Mouse (Mus musculus) cerebellum, adult 2 months (tissue): Measurements from ENCODE around the gene A930018P22Rik. TPM values are rescaled to one million over a fixed set of nuclear protein-coding genes. Genes with fewer than 3 reads are reported as not detected.

ENCODE experiments used
- DNase-seq, 2 experiments: peaks; one replicate each; pipeline ENCODE4 v3.0.0; 2021
- H3K27ac ChIP-seq: fragments of 200-500 bp; 2 replicates; pipeline ENCODE4 v1.5.1; 2012; ENCODE audit warnings: low read length, control low read depth, inconsistent platforms; ENCODE audit not compliant: insufficient read depth
- H3K27me3 ChIP-seq: fragments of 200-500 bp; 2 replicates; pipeline ENCODE4 v1.6.1; 2012; ENCODE audit warnings: inconsistent platforms, mild to moderate bottlenecking, low read length, moderate library complexity; ENCODE audit not compliant: control insufficient read depth, insufficient read depth
- H3K4me1 ChIP-seq: fragments of 200-500 bp; 2 replicates; pipeline ENCODE4 v1.6.1; 2011; ENCODE audit warnings: low read length; ENCODE audit not compliant: control insufficient read depth, insufficient read depth
- H3K4me3 ChIP-seq: fragments of 200-500 bp; replicated peaks from 2 replicates; pipeline ENCODE3; 2011; ENCODE audit warnings: mild to moderate bottlenecking, low read depth, low read length, control low read depth; ENCODE audit not compliant: insufficient read depth
- CTCF ChIP-seq: fragments of 200-500 bp; IDR thresholded peaks from 2 replicates; pipeline ENCODE4 v1.5.1; 2011; ENCODE audit warnings: low read depth, mild to moderate bottlenecking, control low read depth, low read length, moderate library complexity, borderline replicate concordance; ENCODE audit not compliant: insufficient read depth
- POLR2A ChIP-seq: fragments of 200-500 bp; IDR thresholded peaks from 2 replicates; pipeline ENCODE4 v1.6.1; 2011; ENCODE audit warnings: low read length, control low read depth, borderline replicate concordance; ENCODE audit not compliant: insufficient read depth
- WGBS: fragments of 180-500 bp; shearing (Covaris S2); methylation state at CpG from one replicate; pipeline ENCODE4 v1.1.7; 2018; 5-methylcytosine and 5-hydroxymethylcytosine counted together
- polyA plus RNA-seq: library from polyadenylated mRNA; depleted of rRNA; stranded (reverse); fragments of >200 nt; gene quantifications from 2 replicates; pipeline ENCODE4 v1.2.3, GENCODE M21; 2012

The A930018P22Rik gene
- polyA plus RNA-seq, 1 experiment, result 0.18 TPM

DNA sequence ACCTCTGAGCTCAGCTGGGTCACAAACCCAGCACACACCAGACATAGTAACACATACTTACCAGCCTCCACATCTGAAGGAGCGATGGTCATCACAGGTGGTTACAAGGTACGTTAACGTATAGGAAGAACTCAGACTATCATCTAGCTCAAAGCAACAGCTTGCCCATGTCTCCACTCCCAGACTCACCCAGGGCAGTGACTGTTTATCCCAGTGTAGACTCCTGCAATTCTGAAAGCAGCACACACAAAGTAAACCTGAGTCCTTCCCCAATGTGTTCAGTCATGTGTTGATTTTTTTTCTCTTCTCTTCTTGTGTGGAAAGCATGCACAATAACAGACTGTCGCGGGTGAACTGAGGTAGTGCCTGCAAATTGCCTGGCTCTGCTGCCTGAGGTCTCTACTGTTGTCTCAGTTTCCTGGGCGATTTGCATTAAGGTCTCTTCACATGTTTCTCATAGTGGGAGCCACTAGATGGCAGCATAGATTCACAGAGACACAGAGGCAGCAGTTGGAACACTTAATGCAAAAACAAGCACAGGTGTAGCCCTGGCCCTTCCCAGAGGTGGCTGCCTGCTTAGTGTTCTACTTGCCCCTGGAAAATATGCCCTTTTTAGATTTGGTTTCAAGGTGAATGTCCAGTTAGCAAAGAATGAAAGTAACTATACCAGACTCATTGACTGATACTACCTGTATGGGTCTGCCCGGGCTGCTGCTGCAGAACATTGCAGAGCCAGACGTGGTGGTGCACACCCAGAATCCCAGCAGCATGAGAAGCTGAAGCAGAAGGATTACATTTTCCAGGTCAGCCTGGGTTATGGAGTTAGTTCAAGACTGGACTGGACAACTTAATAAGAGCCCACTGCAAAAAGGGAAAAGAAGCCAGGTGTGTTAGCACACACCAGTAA, 11.8 kb downstream of the A930018P22Rik start:
- Histone ChIP-seq H3K27ac (no peak overlapping the region), H3K27me3 (no peaks in the 10 kb centered on the region), H3K4me1 (0 out of 2 replicates have a peak, but pooled peaks cover 6% of the 10 kb centered on the region), H3K4me3 (no peak overlapping the region)
- TF ChIP-seq CTCF (peak; percentile 92), POLR2A (no peak)
- DNase-seq, result peak; percentile 77 to 83
- WGBS, result 47% methylated on average over 8 of the region's 8 CpGs

DNA sequence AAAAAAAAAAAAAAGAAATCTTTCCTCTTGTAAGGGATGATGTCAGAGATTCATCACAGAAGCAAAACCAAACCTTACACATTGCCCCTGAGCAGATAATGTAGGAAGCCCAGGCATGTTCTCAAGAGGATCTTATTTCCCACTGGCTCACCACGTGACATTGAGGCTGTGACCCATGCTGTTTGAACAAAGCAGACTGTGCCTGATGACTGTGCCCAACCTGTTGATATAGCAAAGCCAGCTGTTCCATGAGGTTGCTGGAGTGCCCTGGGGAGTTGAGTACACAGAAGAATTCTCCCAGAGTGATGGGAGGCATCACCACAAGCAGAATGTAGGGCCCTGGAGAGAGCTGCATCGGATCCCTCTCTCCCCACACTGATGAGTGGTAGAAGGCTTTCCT, 13.4 kb downstream of the A930018P22Rik start:
- Histone ChIP-seq H3K27ac (no peak overlapping the region), H3K4me3 (no peak overlapping the region), H3K4me1 (0 out of 2 replicates have a peak, but pooled peaks cover 6% of the 10 kb centered on the region), H3K27me3 (no peaks in the 10 kb centered on the region)
- 79% methylated on average over 2 of the region's 2 CpGs for WGBS
- TF ChIP-seq CTCF (no peak), POLR2A (no peak)
- DNase-seq, result no peak

DNA sequence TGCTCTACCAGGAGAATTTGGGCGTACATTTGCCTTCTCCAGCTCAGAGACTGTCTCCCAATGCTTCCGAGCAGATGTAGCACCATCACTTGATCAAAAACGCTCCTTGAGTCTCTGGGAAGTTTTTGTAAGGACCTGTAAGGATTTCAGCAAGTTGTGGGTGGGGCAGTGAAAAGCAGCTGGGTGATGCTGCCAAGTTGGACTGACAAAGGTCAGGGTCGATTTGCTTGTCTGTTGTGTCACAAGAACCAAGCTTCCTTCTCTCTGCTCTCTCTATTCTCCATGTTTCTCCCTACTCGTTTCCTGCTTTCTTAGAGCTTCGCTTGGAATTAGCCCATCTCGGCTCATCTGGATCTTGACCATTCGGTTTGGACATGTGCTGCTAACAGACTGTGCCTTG, 19.6 kb downstream of the A930018P22Rik start:
- no peak overlapping the region for H3K27ac ChIP-seq
- no peaks in the 10 kb centered on the region for H3K27me3 ChIP-seq
- no peak for DNase-seq
- TF ChIP-seq CTCF (no peak), POLR2A (no peak)
- H3K4me1 ChIP-seq, result peaks cover under 1% of the 10 kb centered on the region; the same call in 1 of the 2 replicates
- H3K4me3 ChIP-seq, result no peak overlapping the region
- WGBS, result 89% methylated on average over 8 of the region's 8 CpGs

DNA sequence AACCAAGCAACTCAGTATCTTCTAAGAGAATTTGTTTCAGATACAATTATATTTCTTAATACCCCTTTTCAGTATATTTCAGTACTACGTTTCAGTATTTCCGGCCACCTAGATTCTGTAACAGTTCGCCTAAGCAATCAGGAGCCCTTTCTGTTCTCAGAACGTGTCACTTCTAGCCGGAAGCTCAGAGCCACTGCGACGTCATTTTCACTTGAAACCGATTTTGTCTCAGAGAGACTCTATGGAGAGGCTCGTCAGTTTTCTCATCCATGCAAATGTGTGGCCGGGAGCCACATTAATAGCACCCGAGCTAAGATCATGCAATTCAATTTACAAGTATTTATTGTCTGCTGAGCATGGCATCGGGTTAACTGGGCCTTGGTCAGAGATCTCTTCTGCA, 21.4 kb downstream of the A930018P22Rik start:
- WGBS, result 76% methylated on average over 12 of the region's 12 CpGs
- no peak for TF ChIP-seq POLR2A
- TF ChIP-seq CTCF, result no peak
- DNase-seq, result no peak

DNA sequence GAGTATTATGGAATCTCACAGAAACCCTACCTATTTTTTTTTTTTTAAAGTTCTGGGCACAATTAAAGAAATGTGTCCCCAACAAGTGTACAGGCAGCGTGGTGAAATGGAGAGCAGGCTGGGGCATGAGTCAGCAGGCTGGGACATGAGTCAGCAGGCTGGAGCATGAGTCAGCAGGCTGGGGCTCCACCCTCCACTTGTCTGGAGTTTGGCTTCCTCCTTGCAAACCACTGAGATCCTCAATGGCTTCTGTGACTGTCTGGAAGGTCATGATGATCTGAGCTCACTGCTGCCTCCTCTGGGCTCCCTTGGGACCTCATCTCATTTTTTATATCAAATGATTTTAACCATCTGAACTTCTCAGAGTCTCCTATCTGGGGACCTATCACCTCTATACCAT, 23.4 kb downstream of the A930018P22Rik start:
- Histone ChIP-seq H3K4me3 (no peak overlapping the region), H3K27ac (no peak overlapping the region), H3K4me1 (peaks cover 16% of the 10 kb centered on the region), H3K27me3 (no peaks in the 10 kb centered on the region)
- WGBS, result 50% methylated on average over 1 of the region's 1 CpGs
- no peak for DNase-seq
- TF ChIP-seq POLR2A (no peak), CTCF (no peak)

More for the DNA sequence above, 21.4 kb downstream of the A930018P22Rik start:
- peaks cover 15% of the 10 kb centered on the region for H3K4me1 ChIP-seq
- H3K4me3 ChIP-seq, result no peak overlapping the region
- no peaks in the 10 kb centered on the region for H3K27me3 ChIP-seq
- no peak overlapping the region for H3K27ac ChIP-seq

DNA sequence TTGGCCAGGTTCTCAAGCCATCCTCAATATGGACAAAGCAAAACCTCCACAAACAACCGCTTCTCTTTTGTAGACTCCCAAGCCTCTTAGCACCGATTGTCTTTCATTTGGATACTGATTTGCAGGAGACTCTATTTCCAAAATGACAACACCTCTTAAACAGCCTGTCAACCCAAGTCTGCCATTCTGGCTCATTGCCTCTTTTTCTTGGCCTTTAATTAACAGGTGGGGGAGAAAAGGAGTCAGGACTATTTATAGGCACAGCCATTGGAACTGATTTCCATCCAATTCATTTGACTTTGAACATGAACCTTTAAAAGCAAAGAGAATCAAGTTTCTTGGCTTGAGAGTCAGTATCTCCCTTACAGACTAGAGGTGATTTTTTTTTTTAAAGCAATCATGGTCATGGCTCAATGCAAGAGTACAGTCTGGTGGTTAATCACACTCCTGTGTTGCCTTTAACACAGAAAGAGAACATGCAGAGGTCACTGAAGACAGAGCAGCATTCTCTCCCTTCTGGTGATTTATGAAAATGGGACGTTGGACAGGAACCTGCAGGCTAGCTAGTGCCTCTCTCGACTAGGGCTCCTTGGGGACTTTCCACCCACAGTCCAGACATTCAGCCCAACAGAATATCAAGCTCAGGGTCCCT, 25.5 kb downstream of the A930018P22Rik start:
- H3K4me1 ChIP-seq, result peaks cover 27% of the 10 kb centered on the region
- 23% methylated on average over 4 of the region's 4 CpGs for WGBS

DNA sequence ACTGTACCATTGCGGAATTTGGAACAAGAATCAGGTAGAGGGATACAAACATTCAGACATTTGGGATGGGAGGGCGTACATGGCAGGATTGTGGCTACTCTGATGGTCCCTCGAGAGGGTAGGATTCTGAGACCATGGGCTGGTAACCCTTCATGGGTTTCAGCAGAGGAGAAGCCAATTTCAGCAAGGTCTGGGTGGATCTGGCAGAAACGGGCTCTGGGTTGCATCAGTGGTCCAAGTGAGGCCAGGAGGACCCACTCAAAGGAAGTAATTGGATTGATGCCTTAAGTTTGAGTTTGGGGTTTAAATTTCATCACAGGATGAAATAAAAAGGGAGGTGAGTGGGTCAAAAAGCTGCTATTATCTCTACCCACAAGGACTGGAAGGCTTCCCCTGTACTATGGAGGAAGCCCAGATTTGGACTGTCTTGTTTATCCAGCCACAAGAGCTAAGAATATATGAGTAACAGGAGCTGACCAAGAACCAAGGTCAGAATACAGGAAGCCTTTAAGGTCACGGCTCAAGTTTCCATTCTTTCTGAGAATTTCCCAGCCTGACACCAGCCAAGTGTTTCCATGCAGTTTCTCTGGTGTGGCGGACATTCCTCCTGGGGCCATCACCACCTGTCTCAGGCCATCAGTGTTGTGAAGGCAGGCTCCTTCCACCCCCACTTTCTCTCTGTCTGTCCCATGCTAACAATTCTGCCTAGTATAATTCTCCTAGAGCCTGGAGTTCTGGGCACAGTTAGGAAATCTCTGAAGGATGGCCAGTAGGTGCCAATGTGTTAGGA, 28.2 kb downstream of the A930018P22Rik start:
- Histone ChIP-seq H3K27me3 (no peaks in the 10 kb centered on the region), H3K4me1 (peaks cover 53% of the 10 kb centered on the region), H3K27ac (no peak overlapping the region), H3K4me3 (no peak overlapping the region)
- peak in 1 of 2 experiments; percentile 52 for DNase-seq
- TF ChIP-seq CTCF (no peak), POLR2A (no peak)
- 68% methylated on average over 6 of the region's 6 CpGs for WGBS

More for the DNA sequence above, 25.5 kb downstream of the A930018P22Rik start:
- Histone ChIP-seq H3K27ac (no peak overlapping the region), H3K4me3 (no peak overlapping the region), H3K27me3 (no peaks in the 10 kb centered on the region)
- DNase-seq, result peak in 1 of 2 experiments; percentile 68
- TF ChIP-seq POLR2A (no peak), CTCF (no peak)
